Mouse (Mus musculus) limb, embryonic 15.5 days (tissue): Measurements from ENCODE around the gene Suds3. TPM values are rescaled to one million over a fixed set of nuclear protein-coding genes. Genes with fewer than 3 reads are reported as not detected.

Experiments
- ATAC-seq: fragments of 200-750 bp; cut with Nextera tagmentation; 2 replicates; pipeline ENCODE4 v1.8.0; 2017; ENCODE audit warnings: low read depth, moderate TSS enrichment; ENCODE audit not compliant: insufficient number of reproducible peaks, low FRiP score, low TSS enrichment
- H3K27ac ChIP-seq: fragments of 300-500 bp; sonication (generic); 2 replicates; pipeline ENCODE4 v1.5.1; 2015; ENCODE audit warnings: moderate library complexity, mild to moderate bottlenecking, inconsistent platforms
- H3K27me3 ChIP-seq: fragments of 300-500 bp; sonication (generic); 2 replicates; pipeline ENCODE4 v1.6.1; 2015; ENCODE audit warnings: inconsistent platforms
- H3K36me3 ChIP-seq: fragments of 300-500 bp; sonication (generic); 2 replicates; pipeline ENCODE4 v1.6.1; 2015; ENCODE audit warnings: inconsistent platforms
- H3K4me1 ChIP-seq: fragments of 300-500 bp; sonication (generic); 2 replicates; pipeline ENCODE4 v1.6.1; 2015; ENCODE audit warnings: inconsistent platforms
- H3K4me2 ChIP-seq: fragments of 300-500 bp; sonication (generic); 2 replicates; pipeline ENCODE4 v1.6.1; 2015; ENCODE audit warnings: mild to moderate bottlenecking, inconsistent platforms
- H3K4me3 ChIP-seq: fragments of 300-500 bp; sonication (generic); 2 replicates; pipeline ENCODE4 v1.5.1; 2015; ENCODE audit warnings: mild to moderate bottlenecking, inconsistent platforms
- H3K9ac ChIP-seq: fragments of 300-500 bp; sonication (generic); 2 replicates; pipeline ENCODE4 v1.6.1; 2015; ENCODE audit warnings: inconsistent platforms
- H3K9me3 ChIP-seq: fragments of 300-500 bp; sonication (generic); 2 replicates; pipeline ENCODE4 v1.6.1; 2016; ENCODE audit warnings: inconsistent platforms
- WGBS: fragments of 180-500 bp; shearing (Covaris S2); methylation state at CpG from one replicate; pipeline ENCODE4 v1.1.7; 2015; 5-methylcytosine and 5-hydroxymethylcytosine counted together
- polyA plus RNA-seq: library from polyadenylated mRNA; unstranded; fragments of >200 nt; fragmentation: Nextera tagmentation; extraction: Ambion mirVana; gene quantifications from 2 replicates; pipeline ENCODE4 v1.2.1, GENCODE M21; 2015

The Suds3 gene
- polyA plus RNA-seq, 1 experiment from 2014 or later, result 68.8 TPM

- no peak overlapping the region for H3K27ac ChIP-seq
- H3K27me3 ChIP-seq, result no peaks in the 10 kb centered on the region
- no peak overlapping the region for H3K4me2 ChIP-seq
- H3K9me3 ChIP-seq, result no peaks in the 10 kb centered on the region
- H3K4me3 ChIP-seq, result no peak overlapping the region
- 92% methylated on average over 8 of the region's 8 CpGs for WGBS
- peaks cover 83% of the 10 kb centered on the region for H3K36me3 ChIP-seq
- H3K9ac ChIP-seq, result no peak overlapping the region
- H3K4me1 ChIP-seq, result peaks cover 8% of the 10 kb centered on the region
- ATAC-seq, result no peak
These were observed 6.4 kb downstream of the Suds3 start for GRCm38 (mm10) chr5:117109522-117109921.

DNA sequence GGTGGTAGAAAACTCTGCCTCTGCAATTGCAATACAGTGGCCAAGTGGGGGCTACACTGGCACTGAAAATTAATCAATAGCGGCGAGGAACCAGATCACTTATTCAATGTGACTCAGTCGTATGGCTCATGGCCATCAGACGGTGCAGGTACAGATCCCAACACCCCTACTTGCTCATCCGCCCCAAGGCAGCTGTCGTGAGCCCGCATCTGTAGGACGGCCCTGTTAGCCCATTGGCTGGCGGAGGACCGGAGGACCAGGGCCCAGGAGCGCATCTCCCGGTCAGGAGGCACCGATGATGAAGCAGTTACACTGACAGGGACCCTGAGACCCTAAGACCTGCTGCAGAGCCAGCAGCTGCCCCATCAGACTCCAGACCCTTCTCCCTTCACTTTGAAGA lies 7.2 kb downstream of the Suds3 start:
- Histone ChIP-seq H3K4me1 (no peaks in the 10 kb centered on the region; the same call in 1 of the 2 replicates), H3K27me3 (no peaks in the 10 kb centered on the region), H3K27ac (no peak overlapping the region), H3K9ac (no peak overlapping the region), H3K4me2 (no peak overlapping the region), H3K36me3 (peaks cover 89% of the 10 kb centered on the region), H3K4me3 (no peak overlapping the region), H3K9me3 (no peaks in the 10 kb centered on the region)
- 91% methylated on average over 13 of the region's 13 CpGs for WGBS
- ATAC-seq, result no peak

GRCm38 (mm10) chr5:117108292-117108691 lies 7.6 kb downstream of the Suds3 start:
- Histone ChIP-seq H3K27me3 (no peaks in the 10 kb centered on the region), H3K36me3 (peaks cover 89% of the 10 kb centered on the region), H3K4me2 (no peak overlapping the region), H3K27ac (no peak overlapping the region), H3K9me3 (no peaks in the 10 kb centered on the region), H3K9ac (no peak overlapping the region), H3K4me3 (no peak overlapping the region), H3K4me1 (no peaks in the 10 kb centered on the region)
- no peak; the same call in 1 of the 2 replicates for ATAC-seq
- WGBS, result 92% methylated on average over 13 of the region's 13 CpGs

DNA sequence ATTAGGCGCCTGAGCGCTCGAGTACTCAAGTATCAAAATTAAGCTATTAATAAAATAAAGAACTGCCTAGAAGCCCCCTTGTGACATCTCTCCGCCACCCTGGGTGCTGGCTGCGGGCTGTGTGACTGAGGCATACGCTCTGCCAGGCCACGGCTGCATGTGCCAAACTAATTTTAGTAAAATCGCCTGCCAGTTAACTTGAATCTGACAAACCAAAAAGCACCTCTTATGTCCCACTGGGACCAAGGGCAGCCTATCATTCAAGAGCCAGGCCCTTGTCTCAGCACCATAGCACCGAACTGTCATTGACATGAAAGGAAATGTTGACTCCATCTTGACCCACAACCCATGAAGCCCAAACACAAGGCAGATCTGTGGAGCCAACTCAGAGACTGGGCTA lies 10.2 kb downstream of the Suds3 start:
- 82% methylated on average over 9 of the region's 9 CpGs for WGBS
- Histone ChIP-seq H3K27me3 (no peaks in the 10 kb centered on the region), H3K9me3 (no peaks in the 10 kb centered on the region), H3K27ac (no peak overlapping the region), H3K36me3 (peaks cover 94% of the 10 kb centered on the region), H3K4me2 (no peak overlapping the region), H3K4me1 (no peaks in the 10 kb centered on the region), H3K9ac (no peak overlapping the region), H3K4me3 (no peak overlapping the region)
- ATAC-seq, result no peak

GRCm38 (mm10) chr5:117104329-117104728 lies 11.6 kb downstream of the Suds3 start:
- 96% methylated on average over 12 of the region's 12 CpGs for WGBS

GRCm38 (mm10) chr5:117103194-117103929 lies 12.6 kb downstream of the Suds3 start:
- Histone ChIP-seq H3K4me3 (no peak overlapping the region), H3K4me2 (no peak overlapping the region), H3K27me3 (no peaks in the 10 kb centered on the region), H3K27ac (no peak overlapping the region), H3K9ac (no peak overlapping the region), H3K36me3 (peaks cover 98% of the 10 kb centered on the region), H3K9me3 (no peaks in the 10 kb centered on the region), H3K4me1 (no peaks in the 10 kb centered on the region)
- ATAC-seq, result no peak
- 94% methylated on average over 20 of the region's 20 CpGs for WGBS

More at GRCm38 (mm10) chr5:117104329-117104728, 11.6 kb downstream of the Suds3 start:
- Histone ChIP-seq H3K4me1 (no peaks in the 10 kb centered on the region), H3K36me3 (peaks cover 99% of the 10 kb centered on the region), H3K9me3 (no peaks in the 10 kb centered on the region), H3K27ac (no peak overlapping the region), H3K4me2 (no peak overlapping the region), H3K4me3 (no peak overlapping the region), H3K9ac (no peak overlapping the region), H3K27me3 (no peaks in the 10 kb centered on the region)
- no peak for ATAC-seq

GRCm38 (mm10) chr5:117099742-117100141 lies 16.2 kb downstream of the Suds3 start:
- no peaks in the 10 kb centered on the region for H3K9me3 ChIP-seq
- 83% methylated on average over 11 of the region's 11 CpGs for WGBS
- no peaks in the 10 kb centered on the region for H3K4me1 ChIP-seq
- no peak for ATAC-seq
- no peak overlapping the region for H3K27ac ChIP-seq
- no peak overlapping the region for H3K9ac ChIP-seq
- H3K27me3 ChIP-seq, result no peaks in the 10 kb centered on the region
- peaks cover 75% of the 10 kb centered on the region for H3K36me3 ChIP-seq
- no peak overlapping the region for H3K4me3 ChIP-seq
- H3K4me2 ChIP-seq, result no peak overlapping the region

GRCm38 (mm10) chr5:117099008-117099407 lies 16.9 kb downstream of the Suds3 start:
- 79% methylated on average over 5 of the region's 5 CpGs for whole genome bisulfite sequencing
- Histone ChIP-seq H3K4me2 (no peak overlapping the region), H3K4me1 (no peaks in the 10 kb centered on the region), H3K4me3 (no peak overlapping the region), H3K27me3 (no peaks in the 10 kb centered on the region), H3K9me3 (no peaks in the 10 kb centered on the region), H3K27ac (no peak overlapping the region), H3K9ac (no peak overlapping the region), H3K36me3 (peaks cover 73% of the 10 kb centered on the region)
- no peak for ATAC-seq

- Histone ChIP-seq H3K4me2 (no peak overlapping the region), H3K9ac (no peak overlapping the region), H3K9me3 (no peaks in the 10 kb centered on the region), H3K27ac (no peak overlapping the region), H3K4me1 (no peaks in the 10 kb centered on the region), H3K36me3 (peaks cover 73% of the 10 kb centered on the region), H3K4me3 (no peak overlapping the region), H3K27me3 (no peaks in the 10 kb centered on the region)
- 20% methylated on average over 3 of the region's 3 CpGs for WGBS
- ATAC-seq, result no peak
These were observed 19.2 kb downstream of the Suds3 start for GRCm38 (mm10) chr5:117096716-117097115.

GRCm38 (mm10) chr5:117094431-117094830 lies 21.5 kb downstream of the Suds3 start:
- 43% methylated on average over 7 of the region's 7 CpGs for WGBS
- H3K27me3 ChIP-seq, result no peaks in the 10 kb centered on the region
- 0 out of 2 replicates have a peak, but pooled peaks cover 3% of the 10 kb centered on the region for H3K4me1 ChIP-seq
- no peak overlapping the region for H3K4me3 ChIP-seq
- no peak overlapping the region for H3K27ac ChIP-seq
- H3K4me2 ChIP-seq, result no peak overlapping the region
- peaks cover 59% of the 10 kb centered on the region for H3K36me3 ChIP-seq
- H3K9ac ChIP-seq, result no peak overlapping the region
- no peaks in the 10 kb centered on the region for H3K9me3 ChIP-seq
- ATAC-seq, result no peak

DNA sequence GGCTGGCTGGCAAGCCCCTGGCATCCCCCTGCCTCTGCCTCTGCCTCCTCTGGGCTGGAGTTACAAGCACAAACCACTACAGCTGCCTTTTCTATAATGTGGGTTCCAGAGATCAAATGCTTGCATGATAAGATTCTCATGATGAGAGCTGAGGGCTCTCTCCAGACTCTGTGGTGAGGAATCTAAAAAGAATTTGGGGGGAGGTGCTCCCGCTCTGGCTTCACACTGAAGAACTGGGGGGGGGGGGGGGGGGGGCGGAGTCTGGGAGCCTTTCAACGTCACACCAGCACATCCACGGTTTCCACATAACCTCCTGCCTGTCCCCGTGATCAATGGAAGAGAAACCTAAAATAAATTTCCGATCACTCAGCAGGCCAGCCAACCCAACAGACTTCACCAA lies 26.1 kb downstream of the Suds3 start:
- Histone ChIP-seq H3K4me2 (no peak overlapping the region), H3K9me3 (no peaks in the 10 kb centered on the region), H3K4me1 (peaks cover 9% of the 10 kb centered on the region; the same call in 1 of the 2 replicates), H3K9ac (no peak overlapping the region), H3K27ac (no peak overlapping the region), H3K27me3 (peaks cover 12% of the 10 kb centered on the region; the same call in 1 of the 2 replicates), H3K4me3 (no peak overlapping the region), H3K36me3 (peaks cover 37% of the 10 kb centered on the region)
- no peak for ATAC-seq
- 29% methylated on average over 5 of the region's 6 CpGs for WGBS

DNA sequence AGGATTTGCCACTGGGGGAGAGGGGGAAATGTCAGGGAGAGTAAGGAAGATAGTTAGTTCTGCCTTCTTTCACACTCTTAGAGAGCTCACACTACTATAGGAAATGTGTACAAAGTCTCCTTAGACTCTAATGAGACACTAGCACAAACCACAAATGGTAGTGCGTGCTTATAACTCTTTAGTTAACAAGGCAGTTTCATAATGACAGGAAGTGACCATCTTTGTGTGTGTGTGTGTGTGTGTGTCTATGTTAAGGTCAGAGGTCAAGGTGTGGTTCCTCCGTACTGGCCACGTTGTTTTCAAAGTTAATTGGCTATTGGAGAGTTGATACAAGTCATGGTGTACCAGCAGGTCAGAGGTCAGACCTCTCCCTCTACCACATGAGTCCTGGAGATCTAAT lies 26.8 kb downstream of the Suds3 start:
- no peak overlapping the region for H3K4me2 ChIP-seq
- H3K4me1 ChIP-seq, result peaks cover 9% of the 10 kb centered on the region; the same call in 1 of the 2 replicates
- WGBS, result 32% methylated on average over 3 of the region's 3 CpGs
- no peak for ATAC-seq
- no peak overlapping the region for H3K9ac ChIP-seq
- no peak overlapping the region for H3K27ac ChIP-seq
- H3K36me3 ChIP-seq, result peaks cover 33% of the 10 kb centered on the region
- peaks cover 12% of the 10 kb centered on the region; the same call in 1 of the 2 replicates for H3K27me3 ChIP-seq
- H3K9me3 ChIP-seq, result no peaks in the 10 kb centered on the region
- H3K4me3 ChIP-seq, result no peak overlapping the region
